Mouse (Mus musculus) layer of hippocampus, postnatal 36 days (tissue): Measurements from ENCODE around the gene Zfp446. TPM values are rescaled to one million over a fixed set of nuclear protein-coding genes. Genes with fewer than 3 reads are reported as not detected.

ENCODE experiments used
- DNase-seq, 2 experiments: peaks; one replicate each; pipeline ENCODE4 v3.0.0; 2022
- total RNA-seq, 2 experiments: library from RNA; stranded (reverse); gene quantifications; 2 replicates each; pipeline ENCODE4 v1.2.3; 2021

The Zfp446 gene
- total RNA-seq, 2 experiments from 2014 or later = 8.6 to 9.3 TPM

DNA sequence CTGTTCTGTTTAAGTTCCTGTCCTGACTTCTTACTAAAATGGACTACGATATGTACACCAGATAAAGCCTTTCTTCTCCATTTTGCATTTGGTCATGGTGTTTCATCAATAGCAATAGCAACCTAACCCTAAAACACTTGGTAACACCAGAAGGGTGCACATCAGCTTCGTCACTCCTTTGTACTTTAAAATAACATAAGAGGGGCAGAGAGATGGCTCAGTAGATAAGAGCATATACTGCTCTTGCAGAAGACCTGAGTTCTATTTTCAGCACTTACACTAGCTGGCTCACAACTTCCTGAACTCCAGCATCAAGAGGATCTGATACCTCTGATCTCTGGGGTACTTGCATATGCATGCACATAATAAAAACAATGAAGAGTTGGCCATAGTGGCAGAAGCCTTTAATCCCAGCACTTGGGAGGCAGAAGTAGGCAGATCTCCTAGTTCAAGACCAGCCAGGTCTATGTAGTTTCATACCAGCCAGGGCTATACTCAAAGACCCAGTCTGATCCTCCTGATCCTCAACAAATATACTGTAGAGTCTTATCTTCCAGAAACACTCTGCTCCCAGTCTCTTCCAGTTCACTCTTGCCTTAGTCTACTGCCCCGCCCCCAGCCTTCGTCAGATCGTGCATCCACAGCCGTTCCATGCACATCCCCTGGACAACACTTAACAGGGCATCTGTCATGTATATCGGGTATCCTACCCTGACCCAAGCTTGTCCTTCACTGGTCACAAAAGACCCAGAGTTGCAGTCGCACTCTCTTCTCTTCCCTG, 10.0 kb downstream of the Zfp446 start:
- no peak for DNase-seq

DNA sequence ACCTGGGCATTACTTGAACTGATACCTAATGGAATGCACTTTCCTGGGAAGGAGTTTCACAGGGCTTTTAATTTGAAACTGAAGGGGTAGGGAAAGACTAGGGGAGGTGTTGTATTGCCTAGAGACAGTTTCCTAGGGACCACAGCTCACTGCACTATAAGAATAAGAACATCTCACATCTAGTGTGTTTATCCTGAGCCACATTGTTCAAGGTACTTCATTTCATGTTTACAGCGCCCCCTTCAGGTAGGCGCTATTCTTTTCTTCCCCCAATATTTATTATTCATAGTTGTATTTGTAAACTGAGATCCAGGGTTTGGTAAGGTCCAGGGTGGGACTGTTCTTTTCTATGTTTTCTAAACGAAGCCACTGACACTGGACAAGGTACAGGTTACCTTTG, 14.6 kb downstream of the Zfp446 start:
- DNase-seq = no peak

DNA sequence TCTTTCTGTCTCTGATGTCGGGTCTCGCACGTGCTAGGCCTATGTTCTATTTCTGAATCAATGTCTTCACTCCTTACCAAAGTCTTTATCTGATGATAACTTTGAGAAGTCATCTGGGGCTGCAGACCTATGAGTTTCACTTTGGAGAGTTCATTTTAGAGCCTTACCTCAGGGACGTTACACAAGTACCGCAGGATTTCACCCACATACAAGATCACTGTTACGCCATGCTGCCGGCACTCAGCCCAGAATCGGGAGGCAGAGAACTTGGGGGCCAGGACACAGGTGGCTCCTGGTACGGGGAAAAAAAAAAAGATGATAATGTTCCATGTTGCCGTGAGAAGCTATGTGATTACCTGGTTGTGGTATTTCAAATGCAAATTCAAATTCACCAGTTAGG, 15.5 kb downstream of the Zfp446 start:
- DNase-seq = no peak

DNA sequence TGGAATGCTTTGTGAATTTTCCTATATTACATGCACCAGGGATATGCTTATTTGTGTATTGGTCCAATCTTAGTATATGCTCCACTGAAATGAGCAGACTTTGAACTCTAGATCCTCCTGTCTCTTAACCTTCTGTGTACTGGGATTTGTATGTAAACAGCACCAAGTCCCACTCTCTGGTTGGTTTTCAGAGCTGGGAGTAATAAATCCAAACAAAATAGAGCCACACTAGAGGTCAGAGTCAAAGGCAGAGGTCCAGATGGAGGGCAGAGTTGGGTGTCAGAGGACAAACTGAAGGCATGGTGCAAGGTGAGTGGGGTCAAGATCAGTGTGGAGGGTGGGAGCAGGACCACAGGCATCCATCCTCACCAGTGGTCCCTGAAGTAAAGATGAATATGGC, 18.2 kb downstream of the Zfp446 start:
- no peak for DNase-seq

DNA sequence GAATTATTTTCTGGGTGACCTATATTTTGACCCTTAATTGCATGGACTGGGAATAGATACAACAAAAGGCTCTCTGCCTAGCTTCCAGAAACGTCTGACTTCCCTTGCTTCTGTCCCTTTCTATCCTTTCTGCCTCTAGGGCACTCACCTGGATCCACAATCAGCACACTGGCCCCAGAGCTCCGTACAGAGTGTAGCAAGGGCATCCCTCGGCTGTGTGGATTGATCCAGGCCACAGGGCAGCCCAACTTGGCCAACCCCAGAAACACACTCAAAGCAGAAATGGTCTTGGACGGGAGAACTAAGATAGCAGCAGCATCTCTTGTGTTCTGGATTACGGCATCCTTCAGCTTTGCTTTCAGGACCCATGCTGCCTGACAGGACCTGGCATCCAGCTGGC, 19.6 kb downstream of the Zfp446 start:
- DNase-seq = no peak

DNA sequence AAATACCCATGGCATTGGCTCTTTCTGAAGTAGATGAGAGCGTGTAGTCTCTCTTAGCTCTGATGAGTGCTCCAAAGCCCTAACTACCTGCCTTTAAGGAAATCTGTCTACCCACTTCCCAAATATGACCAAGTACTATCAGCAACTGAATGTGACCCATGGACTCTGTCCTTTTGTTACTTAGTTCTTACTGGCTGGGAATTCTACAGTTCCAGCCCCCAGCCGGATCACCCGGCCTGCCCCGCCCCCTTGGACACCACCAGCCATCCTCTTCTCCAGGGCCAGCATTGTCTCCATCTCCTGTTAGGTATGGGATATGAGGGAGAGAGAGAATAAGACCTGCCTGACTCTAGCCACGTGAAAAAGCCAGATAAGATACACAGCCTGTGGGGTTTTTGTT, 20.4 kb downstream of the Zfp446 start, which contains the start of gene Slc27a5:
Gene Slc27a5 (minus strand): TSS at position 140 of the 400 bp plus-strand sequence.
- DNase-seq = no peak

DNA sequence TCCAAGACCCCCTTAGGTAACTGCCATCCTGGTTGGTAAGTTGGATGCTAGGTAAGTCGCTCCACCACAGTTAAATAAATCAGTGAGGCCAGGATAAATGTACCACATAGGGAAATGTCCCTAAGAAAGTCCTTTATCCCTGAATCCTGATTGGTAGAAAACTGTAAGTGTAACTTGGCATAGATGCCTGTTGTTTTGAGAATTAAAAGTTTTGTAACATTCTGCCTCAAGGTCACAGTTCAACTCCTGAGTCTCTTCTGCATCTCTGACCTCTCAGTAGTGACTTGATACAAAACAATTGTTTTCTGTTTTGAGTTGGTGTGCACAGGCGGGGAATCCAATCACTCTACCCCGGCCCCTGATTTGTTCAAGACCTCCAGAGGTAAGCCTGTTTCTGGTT, 21.2 kb downstream of the Zfp446 start, which contains the start of gene Trim28:
Gene Trim28 (plus strand): TSS at position 264 of the 400 bp plus-strand sequence.
- no peak for DNase-seq

DNA sequence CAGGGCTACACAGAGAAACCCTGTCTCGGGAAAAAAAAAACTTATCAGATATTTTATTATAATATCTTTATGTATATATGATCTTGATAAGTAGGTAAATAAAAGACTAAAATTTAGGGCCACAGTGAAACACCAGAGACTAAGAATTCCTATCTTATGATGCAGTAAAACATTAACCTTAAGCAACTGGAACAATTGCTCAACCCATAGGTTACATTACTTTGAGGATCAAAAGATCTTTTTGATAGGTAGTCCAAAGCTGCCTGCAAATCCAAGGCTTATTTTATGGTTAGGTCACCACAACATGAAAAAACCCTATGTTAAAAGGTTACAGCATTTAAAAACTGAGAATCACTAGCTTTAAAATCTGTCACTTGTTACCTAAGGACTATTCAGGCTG, 23.9 kb downstream of the Zfp446 start:
- DNase-seq = no peak

DNA sequence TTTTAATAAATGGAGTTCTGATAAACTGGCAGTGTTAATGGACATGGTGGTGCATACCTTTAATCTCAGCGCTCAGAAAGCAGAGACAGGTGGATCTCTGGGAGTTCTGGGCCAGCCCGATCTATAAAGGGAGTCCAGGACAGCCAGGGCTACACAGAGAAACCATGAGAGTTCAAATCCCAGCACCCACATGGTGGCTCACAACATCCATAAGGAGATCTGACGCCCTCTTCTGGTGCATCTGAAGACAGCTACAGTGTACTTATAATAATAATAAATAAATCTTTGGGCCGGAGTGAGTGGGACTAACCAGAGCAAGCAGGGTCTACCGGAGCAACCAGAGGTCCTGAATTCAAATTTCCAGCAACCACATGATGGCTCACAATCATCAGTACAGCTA, 25.7 kb downstream of the Zfp446 start:
- no peak for DNase-seq

DNA sequence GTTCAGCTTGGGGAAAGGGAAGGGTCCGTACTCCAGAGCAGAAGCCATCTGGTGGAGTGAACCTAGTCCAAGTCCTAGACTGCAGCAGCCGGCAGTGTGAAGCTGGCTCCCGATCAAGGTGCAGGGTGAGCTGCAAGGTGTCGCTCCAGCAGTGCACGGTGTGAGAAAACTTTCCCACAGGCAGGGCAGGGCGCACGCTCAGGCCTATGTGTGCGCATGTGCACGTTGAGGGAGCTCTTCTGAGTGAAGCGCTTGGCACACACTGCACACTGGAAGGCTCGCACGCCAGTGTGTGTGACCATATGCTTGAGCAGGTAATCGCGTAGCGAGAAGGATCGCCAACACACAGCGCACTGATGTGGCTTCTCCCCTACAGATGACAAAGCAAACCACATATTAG, 28.4 kb downstream of the Zfp446 start:
- no peak for DNase-seq

DNA sequence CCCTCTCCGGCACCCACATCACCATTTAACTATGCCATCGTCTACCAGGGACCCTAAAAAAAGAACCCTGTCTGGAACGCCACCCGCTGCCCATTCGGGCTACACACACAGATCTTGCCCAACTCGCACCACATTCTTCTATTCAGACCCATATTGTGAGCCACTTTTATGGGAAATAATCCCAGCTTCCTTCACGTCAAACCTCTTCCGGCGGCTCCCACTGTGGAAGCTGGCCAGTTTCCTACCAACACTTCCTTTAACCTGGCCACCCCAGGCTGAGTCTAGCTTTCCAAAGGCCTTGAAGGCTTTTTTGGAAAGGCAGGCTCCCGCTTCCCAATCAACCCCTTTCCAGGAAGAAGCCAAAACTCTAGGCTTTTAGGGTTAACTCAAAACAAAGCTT, 28.9 kb downstream of the Zfp446 start:
- DNase-seq = no peak

DNA sequence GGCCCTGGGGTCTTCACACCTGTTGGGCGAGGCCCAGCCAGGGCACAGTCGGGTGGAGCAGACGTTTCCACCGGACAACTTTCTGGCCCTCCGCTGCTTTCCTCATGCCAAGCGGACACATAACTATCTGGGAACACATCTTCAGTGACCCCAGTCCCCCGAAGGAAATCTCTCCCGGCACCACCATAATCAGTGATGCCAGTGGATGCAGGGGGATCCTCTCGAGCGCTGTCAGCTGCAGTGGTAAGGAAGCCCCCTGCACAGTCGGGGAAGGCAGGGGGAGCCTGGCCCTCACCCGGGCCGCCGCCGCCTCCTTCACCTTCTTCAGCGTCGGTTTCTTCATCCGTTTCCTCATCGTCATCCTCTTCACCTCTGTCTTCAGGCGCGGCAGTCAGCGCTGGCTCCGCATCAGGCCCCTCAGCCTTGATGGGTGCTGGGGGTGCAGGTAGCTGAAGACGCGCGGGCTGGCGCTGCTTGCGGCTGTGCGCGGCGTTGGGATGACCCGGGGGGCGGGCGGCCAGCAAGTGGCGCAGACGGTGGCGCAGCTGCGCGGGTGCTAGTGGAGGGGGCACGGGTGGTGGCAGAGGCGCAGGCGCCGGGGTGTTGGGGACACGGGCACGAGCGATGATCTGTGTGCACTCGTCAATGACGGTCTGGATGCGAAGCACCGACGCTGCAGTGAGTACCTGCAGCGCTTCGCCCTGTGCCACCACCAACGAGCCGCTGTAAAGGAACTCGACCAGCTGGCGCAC, 29.9 kb downstream of the Zfp446 start:
- DNase-seq = peak in 1 of 2 experiments; percentile 13

DNA sequence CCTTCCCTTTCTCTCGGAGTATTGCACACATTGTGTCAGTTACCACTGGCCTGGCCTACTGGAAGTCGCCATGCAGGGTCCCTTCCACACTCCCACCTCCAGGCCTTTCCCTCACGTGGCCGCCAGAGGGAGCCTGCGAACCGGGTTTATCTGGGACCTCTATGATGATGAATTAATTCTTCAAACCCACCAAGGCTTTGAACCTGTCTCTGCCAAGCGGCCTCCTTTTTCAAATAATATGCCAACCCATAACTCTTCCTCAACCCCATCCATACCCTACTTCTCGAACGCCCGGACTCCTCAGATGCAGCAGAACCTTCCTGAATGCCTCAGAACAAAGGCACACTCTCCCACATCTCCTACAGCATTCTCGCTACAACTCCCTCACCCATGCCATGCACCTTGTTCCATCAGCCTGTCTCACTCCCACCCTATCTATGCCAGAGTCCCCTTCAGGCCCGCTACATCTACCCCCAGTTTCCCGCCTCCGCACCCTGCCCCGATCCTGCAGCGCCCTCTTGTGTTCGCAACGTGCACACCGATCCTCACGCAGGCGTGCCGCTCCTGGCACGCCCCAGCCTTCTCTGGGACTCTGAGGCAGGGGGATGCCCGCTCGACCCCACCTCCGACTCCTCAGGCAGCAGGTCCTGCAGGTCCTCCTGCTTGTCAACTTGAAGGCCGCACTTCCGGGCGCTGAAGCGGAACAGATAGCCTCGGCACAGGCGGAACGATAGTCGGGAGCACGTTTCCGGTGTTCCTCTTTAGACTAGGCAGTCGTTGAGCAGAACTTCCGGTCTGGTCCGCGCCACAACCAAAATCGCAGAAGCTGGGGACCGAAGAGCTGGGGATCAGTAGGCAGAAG, 31.7 kb downstream of the Zfp446 start:
- DNase-seq = peak; percentile 92 to 93

DNA sequence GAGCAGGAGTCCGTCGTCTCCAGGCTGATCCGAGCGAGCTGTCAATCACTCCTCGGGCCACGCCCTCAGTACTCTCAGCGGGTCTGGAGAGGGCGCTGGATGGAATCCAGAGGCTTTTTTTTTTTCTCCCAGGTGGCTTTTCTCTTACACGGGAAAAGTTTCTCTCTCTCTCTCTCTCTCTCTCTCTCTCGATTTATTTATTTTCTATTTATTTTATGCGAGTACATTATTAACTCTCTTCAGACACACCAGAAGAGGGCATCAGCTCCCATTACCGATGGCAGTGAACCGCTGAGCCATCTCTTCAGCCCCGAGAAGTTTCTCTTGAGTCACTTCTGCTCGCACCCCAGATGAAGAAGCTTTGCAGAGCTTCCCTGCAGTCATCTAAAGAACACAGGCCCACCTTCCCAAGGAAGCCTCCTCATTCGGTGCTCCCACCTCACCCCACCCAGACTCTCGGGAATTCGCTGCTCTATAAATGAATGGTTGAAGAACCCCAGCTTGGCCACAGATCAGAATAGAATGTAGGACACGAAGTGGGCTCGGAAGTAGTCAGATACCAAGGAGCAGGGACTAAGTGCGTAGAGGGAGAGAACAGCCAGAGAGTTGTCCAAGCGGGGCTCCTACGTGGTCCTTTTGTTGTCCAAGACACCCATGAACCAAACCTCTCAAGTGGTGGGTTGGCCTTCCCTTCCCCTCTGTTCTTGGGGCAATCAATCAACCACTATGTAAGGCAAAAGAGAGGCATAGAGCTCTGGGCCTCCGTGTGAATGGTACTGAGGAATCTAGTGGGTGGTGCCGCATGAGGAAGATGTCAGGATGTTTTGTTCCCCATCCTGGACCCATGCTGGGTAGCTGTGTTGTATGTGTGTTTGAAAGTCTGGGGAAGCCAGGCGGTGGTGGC, 32.6 kb downstream of the Zfp446 start, which contains the start of gene Zbtb45:
Gene Zbtb45 (minus strand): TSS at position 30 of the 904 bp plus-strand sequence.
- peak in 1 of 2 experiments; percentile 7 for DNase-seq

DNA sequence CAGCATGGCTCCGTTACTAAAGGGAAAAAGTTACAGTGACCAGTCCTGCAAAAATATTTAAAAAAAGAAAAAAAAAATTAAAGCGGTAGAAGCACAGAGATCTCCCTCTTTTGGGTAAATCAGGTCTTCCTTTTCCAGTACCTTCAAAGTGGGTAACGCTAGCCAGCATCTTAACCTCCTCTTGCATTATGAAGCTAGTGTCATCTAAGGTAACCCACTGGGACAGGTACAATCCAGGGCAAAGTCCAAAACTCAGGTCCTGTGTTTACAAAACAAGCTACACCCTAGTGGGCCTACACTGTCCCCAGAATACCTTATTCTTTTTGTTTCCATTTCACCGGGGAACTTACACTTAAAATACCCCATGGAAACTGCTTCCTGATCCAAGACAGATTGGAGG, 36.0 kb downstream of the Zfp446 start:
- no peak for DNase-seq

DNA sequence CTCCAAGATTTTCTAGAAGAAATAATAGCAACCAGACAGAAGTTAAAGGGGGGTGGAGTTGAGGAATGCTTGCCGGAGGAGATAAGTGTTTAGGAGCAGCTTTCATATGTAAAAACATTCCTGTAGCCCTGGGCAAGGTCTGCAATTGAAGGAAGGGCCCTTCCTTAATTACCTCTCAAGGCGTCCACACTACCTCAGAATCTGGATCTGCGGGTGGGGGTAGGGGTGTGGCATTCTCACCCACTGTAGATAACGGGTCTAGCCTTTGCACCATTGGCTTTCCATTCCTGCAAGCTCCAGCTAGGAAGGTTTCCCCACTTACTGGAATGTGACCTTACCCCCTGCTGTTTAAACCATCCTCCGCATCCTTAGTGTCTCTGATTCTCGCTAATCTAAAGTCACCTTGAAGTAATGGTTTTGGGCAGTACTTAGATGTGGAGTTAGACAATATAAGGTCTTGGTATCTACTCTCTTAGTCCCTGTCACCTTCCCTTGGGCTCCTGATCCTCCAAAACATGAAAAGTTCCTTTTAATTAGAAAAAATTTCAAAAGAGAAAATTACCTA, 36.7 kb downstream of the Zfp446 start:
- no peak for DNase-seq

DNA sequence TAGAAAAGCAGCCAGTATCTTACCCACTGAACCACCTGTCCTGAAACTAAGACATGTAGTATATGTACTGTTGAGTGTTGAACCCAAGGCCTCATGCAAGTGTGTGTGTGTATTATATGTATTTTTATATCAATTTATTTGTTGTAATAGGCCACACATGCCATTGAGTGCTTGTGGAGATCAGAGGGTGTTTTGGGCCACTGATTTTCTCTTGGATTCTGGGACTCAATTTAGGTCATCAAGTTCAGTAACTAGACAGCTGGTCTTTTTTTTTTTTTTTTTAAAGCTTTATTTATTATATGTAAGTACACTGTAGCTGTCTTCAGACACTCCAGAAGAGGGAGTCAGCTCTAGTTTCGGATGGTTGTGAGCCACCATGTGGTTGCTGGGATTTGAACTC, 37.6 kb downstream of the Zfp446 start:
- no peak for DNase-seq

DNA sequence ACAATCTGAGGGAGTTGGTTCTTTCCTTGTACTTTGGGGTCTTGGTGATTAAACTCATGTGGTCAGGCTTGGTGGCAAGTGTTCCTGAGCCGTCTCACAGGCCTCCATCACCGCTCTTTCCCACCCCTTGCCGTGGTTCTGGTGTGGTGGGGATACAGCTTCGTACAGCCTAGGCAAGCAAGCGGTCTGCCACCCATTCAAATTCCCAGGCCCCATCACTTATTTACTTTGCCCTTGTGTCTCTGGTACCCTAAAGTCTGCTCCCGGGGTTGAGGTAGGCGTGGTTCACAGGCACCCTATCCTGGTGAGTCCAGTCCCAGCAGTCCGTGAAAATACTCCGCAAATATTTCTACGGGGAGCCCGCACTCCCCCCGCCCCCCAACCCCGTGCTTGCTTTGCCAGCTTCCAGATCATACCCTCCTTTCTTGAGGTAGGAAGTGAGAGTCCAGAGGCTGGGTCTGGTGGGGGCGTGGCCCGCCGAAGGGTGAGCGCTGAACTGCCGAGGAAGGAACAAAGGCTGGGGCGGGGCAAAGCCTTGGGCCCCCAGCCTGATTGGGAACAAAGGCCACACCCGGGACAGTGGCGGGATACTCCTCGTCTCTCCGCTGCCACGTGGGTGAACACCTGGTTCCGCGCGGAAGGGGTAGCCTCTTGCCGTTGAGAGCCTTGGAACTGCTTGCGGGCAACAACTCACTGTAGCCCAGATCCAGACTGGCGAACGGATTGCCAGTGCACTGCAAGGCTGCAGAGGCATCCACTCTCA, 45.3 kb downstream of the Zfp446 start:
- no peak for DNase-seq

DNA sequence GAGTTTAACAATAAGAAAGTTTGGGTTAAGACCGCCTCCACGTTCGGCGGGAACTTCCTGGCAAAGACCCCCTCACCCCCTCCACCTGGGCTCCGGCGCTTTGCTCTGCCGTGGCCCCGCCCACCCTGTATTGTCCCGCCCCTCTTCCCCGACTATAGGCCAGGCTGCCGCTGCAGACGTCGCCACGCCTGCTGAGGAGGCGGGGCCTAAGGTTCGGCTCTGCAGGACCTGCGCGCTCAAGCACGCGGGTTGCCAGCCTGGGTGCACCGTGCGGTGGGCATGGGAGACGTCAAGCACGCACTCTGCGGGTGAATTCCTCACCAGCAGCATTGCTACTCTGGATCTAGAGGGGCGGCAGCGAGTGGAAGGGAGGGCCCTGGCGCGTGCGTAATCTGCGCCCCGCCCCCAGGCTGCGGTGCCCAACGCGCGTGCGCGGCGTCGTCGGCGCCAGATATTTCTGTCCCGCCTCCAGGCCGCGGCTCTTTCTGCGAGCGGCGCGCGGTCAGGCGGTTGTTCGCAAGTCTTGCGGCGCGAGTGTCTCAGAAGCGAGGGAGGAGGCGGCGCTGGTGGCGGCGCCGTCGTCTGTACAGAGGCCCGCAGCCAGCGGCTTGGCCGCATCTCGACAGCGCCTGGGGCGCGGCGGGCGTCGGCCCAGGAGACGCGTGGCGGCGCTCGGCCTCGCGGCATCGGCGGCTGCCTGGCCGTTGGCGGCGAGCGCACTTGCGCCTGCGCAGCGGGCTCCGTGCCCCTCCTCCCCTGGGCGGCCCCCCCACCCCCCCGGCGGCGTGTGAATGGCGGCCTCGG, 46.5 kb downstream of the Zfp446 start:
- DNase-seq = peak; percentile 96 to 98

DNA sequence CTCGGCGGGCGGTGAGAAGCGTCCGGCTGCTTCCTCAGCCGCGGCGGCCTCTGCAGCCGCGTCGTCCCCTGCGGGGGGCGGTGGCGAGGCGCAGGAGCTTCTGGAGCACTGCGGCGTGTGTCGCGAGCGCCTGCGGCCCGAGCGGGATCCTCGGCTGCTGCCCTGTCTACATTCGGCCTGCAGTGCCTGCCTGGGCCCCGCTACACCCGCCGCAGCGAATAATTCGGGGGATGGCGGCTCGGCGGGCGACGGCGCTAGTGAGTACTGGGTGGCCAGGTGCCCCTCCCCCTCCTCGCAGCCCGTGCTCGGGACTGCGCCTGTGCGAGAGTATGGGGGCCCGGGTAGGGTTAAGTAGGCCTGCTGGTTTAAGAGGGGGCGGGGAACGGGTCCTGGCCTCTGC, 47.2 kb downstream of the Zfp446 start:
- peak; percentile 80 to 82 for DNase-seq
